Mouse (Mus musculus) kidney, adult 2 months (tissue): Measurements from ENCODE around the gene Trp53tg5.

Experiments
- CTCF ChIP-seq: fragments of 200-500 bp; conservative IDR thresholded peaks from 2 replicates; pipeline ENCODE4 v1.5.1; 2011; ENCODE audit warnings: low read depth, mild to moderate bottlenecking, control low read depth, low read length, moderate library complexity, mixed read lengths; ENCODE audit not compliant: insufficient read depth, insufficient read length
- POLR2A ChIP-seq: fragments of 200-500 bp; IDR thresholded peaks from one replicate; pipeline ENCODE4 v1.6.1; 2011; ENCODE audit warnings: low read depth, low read length, control low read depth

DNA sequence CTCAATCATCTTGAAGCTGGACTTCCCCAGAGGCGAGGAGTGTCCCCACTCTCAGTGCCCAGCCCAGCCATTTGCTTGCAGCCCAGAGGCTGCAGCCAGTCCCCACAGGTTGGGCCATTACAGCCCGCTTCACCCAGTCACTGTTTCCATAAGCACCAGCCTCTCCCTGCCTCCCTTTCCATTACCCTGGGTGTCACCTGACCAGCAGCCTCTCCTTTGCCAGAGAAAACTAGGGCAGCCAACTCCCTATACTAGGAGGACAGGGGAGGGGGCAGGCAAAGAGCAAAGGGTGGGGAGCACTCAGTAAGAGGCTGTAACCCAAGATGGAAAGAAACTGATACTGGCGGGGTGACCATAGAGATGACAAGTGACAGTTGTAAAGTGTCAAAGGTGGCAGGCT is 36.6 kb downstream of the Trp53tg5 start:
- TF ChIP-seq CTCF (no peak), POLR2A (no peak)
